Mouse (Mus musculus) forebrain, embryonic 12.5 days (tissue): ENCODE results near the gene Mmp12. TPM values are rescaled to one million over a fixed set of nuclear protein-coding genes. Genes with fewer than 3 reads are reported as not detected.
"Not testable (repeated sequence)": the region's sequence is repeated elsewhere in the genome, so short reads cannot be mapped to it uniquely, and the experiment has no call there.

Experiments
- ATAC-seq: fragments of 200-750 bp; cut with Nextera tagmentation; 2 replicates; pipeline ENCODE4 v1.8.0; 2017; ENCODE audit warnings: moderate TSS enrichment; ENCODE audit not compliant: low FRiP score
- H3K27ac ChIP-seq: fragments of 300-500 bp; sonication (generic); 2 replicates; pipeline ENCODE4 v1.5.1; 2016; ENCODE audit warnings: mild to moderate bottlenecking
- H3K27me3 ChIP-seq: fragments of 300-500 bp; sonication (generic); 2 replicates; pipeline ENCODE4 v1.6.1; 2016; ENCODE audit warnings: mild to moderate bottlenecking
- H3K36me3 ChIP-seq: fragments of 300-500 bp; sonication (generic); replicated peaks from 2 replicates; pipeline ENCODE4 v1.6.1; 2016; ENCODE audit warnings: mild to moderate bottlenecking
- H3K4me1 ChIP-seq: fragments of 300-500 bp; sonication (generic); 2 replicates; pipeline ENCODE4 v1.6.1; 2016
- H3K4me2 ChIP-seq: fragments of 300-500 bp; sonication (generic); 2 replicates; pipeline ENCODE4 v1.6.1; 2016; ENCODE audit warnings: mild to moderate bottlenecking, moderate library complexity
- H3K4me3 ChIP-seq: fragments of 300-500 bp; sonication (generic); replicated peaks from 2 replicates; pipeline ENCODE4 v1.5.1; 2016; ENCODE audit warnings: mild to moderate bottlenecking
- H3K9ac ChIP-seq: fragments of 300-500 bp; sonication (generic); 2 replicates; pipeline ENCODE4 v1.6.1; 2016; ENCODE audit warnings: mild to moderate bottlenecking
- H3K9me3 ChIP-seq: fragments of 300-500 bp; sonication (generic); 2 replicates; pipeline ENCODE4 v1.6.1; 2016
- WGBS: fragments of 180-500 bp; shearing (Covaris S2); methylation state at CpG from one replicate; pipeline ENCODE4 v1.1.7; 2016; 5-methylcytosine and 5-hydroxymethylcytosine counted together
- polyA plus RNA-seq: library from polyadenylated mRNA; unstranded; fragments of >200 nt; fragmentation: Nextera tagmentation; extraction: Ambion mirVana; gene quantifications from 2 replicates; pipeline ENCODE4 v1.2.1, GENCODE M21; 2016

Mmp12 gene
- polyA plus RNA-seq: not detected in 2 replicates

DNA sequence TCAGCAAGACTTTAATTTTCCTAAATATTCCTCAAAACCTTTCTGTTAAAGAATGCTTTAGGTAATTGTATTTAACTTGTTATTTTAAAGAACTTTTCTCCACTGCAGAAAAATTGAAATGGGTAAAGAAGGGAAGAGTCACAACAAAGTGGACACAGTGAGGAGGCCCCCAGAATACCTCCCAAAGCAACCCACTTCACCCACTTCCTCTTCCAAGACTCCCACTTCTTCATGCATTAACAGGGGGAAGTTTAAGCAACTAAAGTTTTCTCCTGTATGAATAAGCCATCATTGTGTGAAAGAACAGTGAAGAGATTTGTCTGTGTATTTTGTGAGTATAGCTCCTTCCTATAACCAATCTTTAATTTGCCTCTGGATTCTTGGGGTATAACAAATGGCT is at the start of gene Mmp12:
TSS of gene Mmp12 (plus strand) at position 275 of the 400 bp plus-strand sequence.
- Histone ChIP-seq H3K4me2 (no peak within 1 kb of the TSS), H3K9ac (no peak within 1 kb of the TSS), H3K27me3 (no peaks in the 10 kb centered on the region), H3K36me3 (no peaks in the 10 kb centered on the region), H3K4me3 (no peak within 1 kb of the TSS), H3K27ac (no peak within 1 kb of the TSS), H3K9me3 (no peaks in the 10 kb centered on the region), H3K4me1 (no peaks in the 10 kb centered on the region)
- no peak for ATAC-seq

DNA sequence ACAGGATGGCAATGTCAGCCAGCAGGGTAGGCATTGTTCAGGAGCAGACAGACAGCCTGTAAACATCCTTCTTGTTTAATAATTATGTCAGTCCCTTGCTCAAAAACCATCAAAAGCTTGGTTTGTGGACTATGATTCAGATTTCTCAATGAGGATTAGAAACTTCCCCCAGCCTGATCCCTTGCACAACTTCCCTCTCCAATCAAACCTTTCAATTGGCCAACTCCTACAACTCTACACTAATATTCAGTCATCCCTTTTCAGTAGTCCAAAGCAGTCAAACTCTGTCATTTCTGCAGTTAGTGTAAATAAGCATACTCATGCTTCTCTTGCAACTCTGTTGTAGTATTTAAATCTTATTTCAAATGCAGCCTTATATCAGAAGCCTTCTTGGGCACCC is 12.3 kb upstream of the Mmp12 start:
- ATAC-seq: no peak
- no peaks in the 10 kb centered on the region for H3K36me3 ChIP-seq

DNA sequence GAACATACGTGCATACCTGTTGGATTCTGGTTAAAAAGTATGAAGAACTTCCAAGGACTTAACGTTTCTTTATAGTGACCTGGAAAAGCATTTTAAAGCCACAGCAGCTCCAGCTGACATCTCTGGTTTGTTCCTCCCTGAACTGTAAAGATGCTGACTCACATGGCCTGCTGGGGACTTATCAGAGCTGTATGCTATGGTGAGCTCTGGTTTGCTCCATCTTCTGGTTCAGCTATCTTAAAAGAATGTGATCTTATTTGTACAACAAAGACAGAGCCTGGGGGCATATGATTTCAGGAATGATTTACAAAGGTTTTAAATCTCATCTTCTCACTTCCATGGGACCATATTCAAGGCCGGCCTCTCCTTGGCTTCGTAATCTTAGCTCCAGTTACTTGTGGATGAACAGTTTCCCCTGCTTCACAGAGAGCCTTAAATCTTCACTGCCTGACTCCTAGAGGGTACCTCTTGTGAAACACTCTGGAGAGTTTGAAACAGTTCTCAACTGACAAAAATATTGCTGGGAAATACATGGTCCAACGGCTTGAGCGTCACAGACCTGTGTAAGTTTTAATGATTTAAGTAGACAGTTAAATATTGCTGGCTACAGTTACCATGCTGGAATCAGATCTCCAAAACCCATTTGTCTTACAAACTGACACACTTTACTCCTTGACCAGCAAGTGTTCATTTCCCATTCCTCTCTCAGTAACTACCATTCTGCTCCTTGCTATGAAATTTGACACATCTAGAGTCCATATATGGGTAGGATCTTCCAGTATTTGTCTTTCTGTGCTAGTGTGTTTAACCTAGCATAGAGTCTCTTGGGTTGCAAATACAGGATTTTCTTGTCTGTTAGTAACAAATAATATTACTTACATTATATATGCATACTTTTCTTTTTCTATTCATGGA is 8.2 kb upstream of the Mmp12 start:
- H3K27me3 ChIP-seq: no peaks in the 10 kb centered on the region
- no peaks in the 10 kb centered on the region for H3K9me3 ChIP-seq
- H3K4me3 ChIP-seq: no peak overlapping the region
- ATAC-seq: no peak
- no peak overlapping the region for H3K4me2 ChIP-seq
- no peaks in the 10 kb centered on the region for H3K36me3 ChIP-seq
- WGBS: 90% methylated on average over 5 of the region's 6 CpGs
- no peaks in the 10 kb centered on the region for H3K4me1 ChIP-seq
- H3K9ac ChIP-seq: no peak overlapping the region
- H3K27ac ChIP-seq: no peak overlapping the region

More for the DNA sequence above, 12.3 kb upstream of the Mmp12 start:
- Histone ChIP-seq H3K4me1 (no peaks in the 10 kb centered on the region), H3K27ac (no peak overlapping the region), H3K4me3 (no peak overlapping the region), H3K27me3 (no peaks in the 10 kb centered on the region), H3K9me3 (no peaks in the 10 kb centered on the region), H3K4me2 (no peak overlapping the region), H3K9ac (no peak overlapping the region)

DNA sequence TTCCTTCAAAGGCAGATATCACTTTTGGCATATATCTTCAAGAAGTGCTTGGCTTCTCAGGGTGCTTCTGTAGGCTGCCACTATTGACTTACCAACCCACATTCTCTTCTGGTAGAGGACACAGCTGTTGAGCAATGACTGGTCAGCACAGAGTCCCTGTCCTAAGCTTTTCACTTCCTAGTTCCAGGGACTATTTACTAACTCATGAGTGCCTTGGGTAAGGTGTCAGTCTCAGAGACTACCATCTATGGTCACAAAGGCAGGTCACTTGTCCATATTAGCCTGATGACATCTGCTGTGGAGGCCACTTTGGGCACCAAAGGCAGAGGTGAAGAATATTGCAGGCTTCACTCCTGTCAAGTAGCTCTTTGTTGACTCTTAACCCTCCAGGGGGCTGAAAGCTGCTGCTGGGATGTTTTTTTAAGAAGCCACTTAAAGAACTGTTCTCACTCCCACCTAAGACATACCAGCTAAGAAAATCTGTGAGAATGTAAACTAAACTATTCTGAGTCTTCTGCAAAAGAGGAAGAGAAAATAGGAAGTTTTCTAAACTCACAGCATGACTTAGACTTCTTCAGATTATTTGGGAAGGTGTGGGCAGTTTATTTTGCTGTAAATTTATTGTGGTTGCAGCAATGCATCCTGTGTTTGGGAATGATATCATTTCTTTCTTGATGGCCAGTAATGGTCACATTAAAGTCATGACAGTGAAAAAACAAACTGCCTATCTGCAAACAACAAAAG is 7.3 kb upstream of the Mmp12 start:
- no peak overlapping the region for H3K27ac ChIP-seq
- no peak overlapping the region for H3K9ac ChIP-seq
- H3K4me3 ChIP-seq: no peak overlapping the region

DNA sequence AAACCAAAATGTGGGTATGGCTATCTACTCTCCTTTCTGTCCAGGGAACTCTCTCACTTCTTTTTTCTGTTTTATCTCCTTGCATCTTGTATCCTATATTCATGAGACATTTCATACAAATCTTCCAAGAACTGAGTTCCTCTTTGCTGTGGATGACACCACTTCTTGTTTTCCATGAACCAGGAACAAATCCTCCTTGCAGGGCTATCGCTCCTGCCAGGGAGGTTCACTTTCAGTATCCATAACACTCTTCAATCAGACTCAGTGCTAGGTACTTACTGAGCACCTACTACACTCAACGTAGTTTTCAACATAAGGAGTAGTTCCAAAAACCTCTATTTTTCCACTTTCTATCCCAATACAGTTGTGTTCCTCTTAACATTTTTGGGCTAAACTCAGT is 1.3 kb downstream of the Mmp12 start:
- Histone ChIP-seq H3K4me2 (no peak overlapping the region), H3K27ac (no peak overlapping the region), H3K9ac (no peak overlapping the region), H3K4me3 (no peak overlapping the region), H3K4me1 (no peaks in the 10 kb centered on the region), H3K27me3 (no peaks in the 10 kb centered on the region), H3K9me3 (no peaks in the 10 kb centered on the region), H3K36me3 (no peaks in the 10 kb centered on the region)
- ATAC-seq: no peak
- 89% methylated on average over 2 of the region's 2 CpGs for WGBS

More for the DNA sequence above, 7.3 kb upstream of the Mmp12 start:
- Histone ChIP-seq H3K4me2 (no peak overlapping the region), H3K27me3 (no peaks in the 10 kb centered on the region), H3K4me1 (no peaks in the 10 kb centered on the region), H3K9me3 (no peaks in the 10 kb centered on the region), H3K36me3 (no peaks in the 10 kb centered on the region)
- ATAC-seq: no peak

DNA sequence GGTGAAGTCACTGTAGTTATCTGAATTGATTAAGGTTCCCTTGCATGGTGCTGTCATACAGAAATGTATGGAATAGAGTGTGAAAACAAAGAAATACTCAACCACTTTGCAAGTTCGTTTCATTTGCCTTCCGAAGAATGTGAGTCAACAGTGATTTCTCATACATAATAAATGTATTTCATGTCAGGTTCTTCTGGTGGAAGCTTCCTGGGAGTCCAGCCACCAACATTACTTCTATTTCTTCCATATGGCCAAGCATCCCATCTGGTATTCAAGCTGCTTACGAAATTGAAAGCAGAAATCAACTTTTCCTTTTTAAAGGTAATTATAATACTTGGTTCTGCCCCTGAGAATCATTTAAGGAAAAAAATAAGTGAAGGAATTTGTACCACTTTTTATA is 10.4 kb downstream of the Mmp12 start:
- H3K27ac ChIP-seq: no peak overlapping the region
- WGBS: 87% methylated on average over 3 of the region's 3 CpGs
- H3K27me3 ChIP-seq: no peaks in the 10 kb centered on the region
- H3K4me3 ChIP-seq: no peak overlapping the region
- no peak overlapping the region for H3K4me2 ChIP-seq
- H3K9ac ChIP-seq: no peak overlapping the region
- no peak for ATAC-seq
- no peaks in the 10 kb centered on the region for H3K36me3 ChIP-seq
- H3K9me3 ChIP-seq: no peaks in the 10 kb centered on the region
- no peaks in the 10 kb centered on the region for H3K4me1 ChIP-seq

DNA sequence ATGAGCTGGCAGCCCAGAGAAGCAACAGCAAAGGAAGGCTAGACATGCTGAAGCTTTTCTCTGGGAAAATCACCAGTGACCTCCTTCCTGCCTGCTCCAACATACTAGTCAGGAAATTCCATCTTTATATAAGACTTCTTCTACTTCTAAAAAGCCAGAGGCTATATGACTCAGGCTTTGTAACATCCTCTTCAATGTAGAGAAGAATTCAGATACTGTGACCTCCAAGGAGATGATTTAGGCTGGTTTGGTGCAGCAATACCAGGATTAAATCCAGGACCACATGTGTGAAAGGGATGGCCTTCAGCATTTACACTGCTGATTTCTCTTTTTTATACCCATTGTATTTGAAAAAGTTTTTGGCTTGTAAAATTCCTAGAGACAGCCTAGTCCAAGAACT is 43.8 kb downstream of the Mmp12 start, which contains the start of gene Mmp1b:
TSS of gene Mmp1b (minus strand) at position 101 of the 400 bp plus-strand sequence.
- H3K27me3 ChIP-seq: no peaks in the 10 kb centered on the region
- no peak for ATAC-seq
- H3K36me3 ChIP-seq: no peaks in the 10 kb centered on the region
- H3K9me3 ChIP-seq: no peaks in the 10 kb centered on the region
- H3K4me2 ChIP-seq: no peak within 1 kb of the TSS
- no peaks in the 10 kb centered on the region for H3K4me1 ChIP-seq
- H3K9ac ChIP-seq: no peak within 1 kb of the TSS
- no peak within 1 kb of the TSS for H3K4me3 ChIP-seq
- H3K27ac ChIP-seq: no peak within 1 kb of the TSS

DNA sequence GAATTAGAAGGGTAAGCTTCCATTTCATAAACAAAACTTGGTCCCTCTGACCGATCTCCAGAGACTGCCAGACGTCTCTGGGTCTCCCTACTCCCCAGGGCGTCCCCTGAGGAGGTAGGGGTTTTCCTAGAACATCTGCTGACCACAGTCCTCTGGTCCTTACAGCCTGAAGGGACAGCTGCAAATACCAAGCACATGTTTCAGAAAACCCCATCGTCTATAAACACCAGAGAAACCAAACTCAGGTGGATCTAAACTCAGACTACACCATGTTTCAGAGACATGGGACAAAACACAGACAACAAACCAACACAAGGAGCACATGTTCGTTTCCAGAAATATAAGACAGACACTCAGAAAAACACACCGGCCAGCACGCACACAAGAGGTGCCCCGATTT is 52.4 kb downstream of the Mmp12 start:
- not testable (repeated sequence) for H3K27me3 ChIP-seq, H3K27ac ChIP-seq, H3K4me2 ChIP-seq, H3K36me3 ChIP-seq, H3K4me1 ChIP-seq, ATAC-seq, H3K4me3 ChIP-seq, H3K9me3 ChIP-seq, H3K9ac ChIP-seq
- WGBS: 84% methylated on average over 8 of the region's 8 CpGs

Other genes with a start within 250 kb of the Mmp12 start
- 33.1 and 33.2 TPM in 2 replicates for gene Dync2h1, start 159.9 kb upstream of the Mmp12 start, polyA plus RNA-seq
- gene Dcun1d5, start 159.9 kb upstream of the Mmp12 start, polyA plus RNA-seq: 148 and 151 TPM in 2 replicates
- not detected in 2 replicates for gene Mmp13, start 71.9 kb upstream of the Mmp12 start, polyA plus RNA-seq
- not detected in 2 replicates for gene Mmp1b, start 43.7 kb downstream of the Mmp12 start, polyA plus RNA-seq
- gene Mmp3, start 101.4 kb downstream of the Mmp12 start, polyA plus RNA-seq: not detected in 2 replicates
- gene Mmp10, start 158.0 kb downstream of the Mmp12 start, polyA plus RNA-seq: not detected in 2 replicates
- gene Mmp8, start 214.1 kb downstream of the Mmp12 start, polyA plus RNA-seq: not detected in 2 replicates
- not detected in 2 replicates for gene Mmp27, start 227.0 kb downstream of the Mmp12 start, polyA plus RNA-seq